Mouse (Mus musculus) thymus, adult 2 months (tissue): ENCODE measurements around the gene E2f6.

Source experiments
- CTCF ChIP-seq: fragments of 200-500 bp; IDR thresholded peaks from 2 replicates; pipeline ENCODE4 v1.5.1; 2012; ENCODE audit warnings: mild to moderate bottlenecking, control low read depth, low read length, moderate library complexity, borderline replicate concordance; ENCODE audit not compliant: control insufficient read depth, poor library complexity, insufficient read depth; ENCODE audit errors: extremely low read depth
- POLR2A ChIP-seq: fragments of 200-500 bp; IDR thresholded peaks from 2 replicates; pipeline ENCODE4 v1.6.1; 2012; ENCODE audit warnings: mild to moderate bottlenecking, low read length, control low read depth, moderate library complexity; ENCODE audit not compliant: control insufficient read depth, poor library complexity, insufficient read depth; ENCODE audit errors: extremely low read depth

- TF ChIP-seq CTCF, result no peak
- no peak for TF ChIP-seq POLR2A
Measured at GRCm38 (mm10) chr12:16879369-16879768, 68.6 kb downstream of the E2f6 start.
